Mouse (Mus musculus): ENCODE measurements around the gene Cdyl2. TPM values are rescaled to one million over a fixed set of nuclear protein-coding genes. Genes with fewer than 3 reads are reported as not detected.

Cdyl2 gene
- polyA plus RNA-seq, 1 experiment from 2014 or later: 8.6 TPM

- Histone ChIP-seq H3K27me3 (replicated peaks; ENCODE audit: control insufficient read depth, insufficient read depth, low read length) (no peaks in the 10 kb centered on the region), H3K4me3 (replicated peaks; ENCODE audit: low read length) (no peak overlapping the region), H3K36me3 (ENCODE audit: control insufficient read depth, insufficient read depth) (no peaks in the 10 kb centered on the region), H3K4me1 (replicated peaks; ENCODE audit: control insufficient read depth, insufficient read depth, low read length) (no peaks in the 10 kb centered on the region), H3K27ac (ENCODE audit: low read length) (no peak overlapping the region), H3K4me2 (ENCODE audit: low read length) (no peak overlapping the region), H3K9ac (replicated peaks; ENCODE audit: low read depth, low read length) (no peak overlapping the region), H3K9me3 (ENCODE audit: control insufficient read depth, low read length) (no peaks in the 10 kb centered on the region)
- WGBS: 83% methylated on average over 14 of the region's 14 CpGs
- ATAC-seq: no peak
These were observed 142.7 kb downstream of the Cdyl2 start for GRCm38 (mm10) chr8:116590106-116590505.

- Histone ChIP-seq H3K27ac (ENCODE audit: low read length) (no peak overlapping the region), H3K36me3 (ENCODE audit: control insufficient read depth, insufficient read depth) (no peaks in the 10 kb centered on the region), H3K4me1 (replicated peaks; ENCODE audit: control insufficient read depth, insufficient read depth, low read length) (no peaks in the 10 kb centered on the region), H3K4me2 (ENCODE audit: low read length) (no peak overlapping the region), H3K27me3 (replicated peaks; ENCODE audit: control insufficient read depth, insufficient read depth, low read length) (no peaks in the 10 kb centered on the region), H3K4me3 (replicated peaks; ENCODE audit: low read length) (no peak overlapping the region), H3K9me3 (ENCODE audit: control insufficient read depth, low read length) (no peaks in the 10 kb centered on the region), H3K9ac (replicated peaks; ENCODE audit: low read depth, low read length) (no peak overlapping the region)
- 85% methylated on average over 19 of the region's 19 CpGs for WGBS
- ATAC-seq: no peak
These were observed 144.9 kb downstream of the Cdyl2 start for GRCm38 (mm10) chr8:116587616-116588468.

GRCm38 (mm10) chr8:116581318-116582019, 151.3 kb downstream of the Cdyl2 start:
- Histone ChIP-seq H3K36me3 (ENCODE audit: control insufficient read depth, insufficient read depth) (no peaks in the 10 kb centered on the region), H3K9me3 (ENCODE audit: control insufficient read depth, low read length) (no peaks in the 10 kb centered on the region), H3K27me3 (replicated peaks; ENCODE audit: control insufficient read depth, insufficient read depth, low read length) (no peaks in the 10 kb centered on the region), H3K27ac (ENCODE audit: low read length) (no peak overlapping the region), H3K9ac (replicated peaks; ENCODE audit: low read depth, low read length) (no peak overlapping the region), H3K4me2 (ENCODE audit: low read length) (no peak overlapping the region), H3K4me1 (replicated peaks; ENCODE audit: control insufficient read depth, insufficient read depth, low read length) (no peaks in the 10 kb centered on the region), H3K4me3 (replicated peaks; ENCODE audit: low read length) (no peak overlapping the region)
- no peak for ATAC-seq
- WGBS: 91% methylated on average over 11 of the region's 11 CpGs

GRCm38 (mm10) chr8:116576732-116577131, 156.1 kb downstream of the Cdyl2 start:
- WGBS: 100% methylated on average over 2 of the region's 2 CpGs
- H3K4me2 ChIP-seq (ENCODE audit: low read length): no peak overlapping the region
- H3K36me3 ChIP-seq (ENCODE audit: control insufficient read depth, insufficient read depth): no peaks in the 10 kb centered on the region
- H3K27me3 ChIP-seq (replicated peaks; ENCODE audit: control insufficient read depth, insufficient read depth, low read length): no peaks in the 10 kb centered on the region
- no peaks in the 10 kb centered on the region for H3K4me1 ChIP-seq (replicated peaks; ENCODE audit: control insufficient read depth, insufficient read depth, low read length)
- no peak for ATAC-seq
- no peaks in the 10 kb centered on the region for H3K9me3 ChIP-seq (ENCODE audit: control insufficient read depth, low read length)
- H3K9ac ChIP-seq (replicated peaks; ENCODE audit: low read depth, low read length): no peak overlapping the region
- no peak overlapping the region for H3K4me3 ChIP-seq (replicated peaks; ENCODE audit: low read length)
- no peak overlapping the region for H3K27ac ChIP-seq (ENCODE audit: low read length)

GRCm38 (mm10) chr8:116573085-116573484, 159.7 kb downstream of the Cdyl2 start:
- no peaks in the 10 kb centered on the region for H3K27me3 ChIP-seq (replicated peaks; ENCODE audit: control insufficient read depth, insufficient read depth, low read length)
- no peak overlapping the region for H3K4me2 ChIP-seq (ENCODE audit: low read length)
- H3K4me3 ChIP-seq (replicated peaks; ENCODE audit: low read length): no peak overlapping the region
- WGBS: 90% methylated on average over 5 of the region's 5 CpGs
- ATAC-seq: no peak
- no peaks in the 10 kb centered on the region for H3K4me1 ChIP-seq (replicated peaks; ENCODE audit: control insufficient read depth, insufficient read depth, low read length)
- no peak overlapping the region for H3K9ac ChIP-seq (replicated peaks; ENCODE audit: low read depth, low read length)
- no peaks in the 10 kb centered on the region for H3K9me3 ChIP-seq (ENCODE audit: control insufficient read depth, low read length)
- no peaks in the 10 kb centered on the region for H3K36me3 ChIP-seq (ENCODE audit: control insufficient read depth, insufficient read depth)
- H3K27ac ChIP-seq (ENCODE audit: low read length): no peak overlapping the region

GRCm38 (mm10) chr8:116552778-116553177, 180.0 kb downstream of the Cdyl2 start:
- Histone ChIP-seq H3K36me3 (ENCODE audit: control insufficient read depth, insufficient read depth) (no peaks in the 10 kb centered on the region), H3K27ac (ENCODE audit: low read length) (no peak overlapping the region), H3K9ac (replicated peaks; ENCODE audit: low read depth, low read length) (no peak overlapping the region), H3K4me3 (replicated peaks; ENCODE audit: low read length) (no peak overlapping the region), H3K9me3 (ENCODE audit: control insufficient read depth, low read length) (no peaks in the 10 kb centered on the region), H3K4me2 (ENCODE audit: low read length) (no peak overlapping the region), H3K27me3 (replicated peaks; ENCODE audit: control insufficient read depth, insufficient read depth, low read length) (no peaks in the 10 kb centered on the region), H3K4me1 (replicated peaks; ENCODE audit: control insufficient read depth, insufficient read depth, low read length) (no peaks in the 10 kb centered on the region)
- 85% methylated on average over 3 of the region's 3 CpGs for WGBS
- no peak for ATAC-seq

- H3K9ac ChIP-seq (replicated peaks; ENCODE audit: low read depth, low read length): no peak overlapping the region
- 82% methylated on average over 6 of the region's 6 CpGs for WGBS
- H3K4me3 ChIP-seq (replicated peaks; ENCODE audit: low read length): no peak overlapping the region
- no peaks in the 10 kb centered on the region for H3K36me3 ChIP-seq (ENCODE audit: control insufficient read depth, insufficient read depth)
- H3K9me3 ChIP-seq (ENCODE audit: control insufficient read depth, low read length): no peaks in the 10 kb centered on the region
- H3K4me1 ChIP-seq (replicated peaks; ENCODE audit: control insufficient read depth, insufficient read depth, low read length): no peaks in the 10 kb centered on the region
- H3K27ac ChIP-seq (ENCODE audit: low read length): no peak overlapping the region
- no peak for ATAC-seq
- H3K27me3 ChIP-seq (replicated peaks; ENCODE audit: control insufficient read depth, insufficient read depth, low read length): no peaks in the 10 kb centered on the region
- H3K4me2 ChIP-seq (ENCODE audit: low read length): no peak overlapping the region
These were observed 180.5 kb downstream of the Cdyl2 start for GRCm38 (mm10) chr8:116552255-116552654.

- no peak overlapping the region for H3K9ac ChIP-seq (replicated peaks; ENCODE audit: low read depth, low read length)
- ATAC-seq: no peak
- 86% methylated on average over 1 of the region's 1 CpGs for WGBS
These were observed 189.4 kb downstream of the Cdyl2 start for GRCm38 (mm10) chr8:116543366-116543765.

GRCm38 (mm10) chr8:116542842-116543241, 189.9 kb downstream of the Cdyl2 start:
- Histone ChIP-seq H3K27me3 (replicated peaks; ENCODE audit: control insufficient read depth, insufficient read depth, low read length) (no peaks in the 10 kb centered on the region), H3K4me1 (replicated peaks; ENCODE audit: control insufficient read depth, insufficient read depth, low read length) (no peaks in the 10 kb centered on the region), H3K4me2 (ENCODE audit: low read length) (no peak overlapping the region), H3K4me3 (replicated peaks; ENCODE audit: low read length) (no peak overlapping the region), H3K9ac (replicated peaks; ENCODE audit: low read depth, low read length) (no peak overlapping the region), H3K36me3 (ENCODE audit: control insufficient read depth, insufficient read depth) (no peaks in the 10 kb centered on the region), H3K27ac (ENCODE audit: low read length) (no peak overlapping the region), H3K9me3 (ENCODE audit: control insufficient read depth, low read length) (no peaks in the 10 kb centered on the region)
- WGBS: 86% methylated on average over 5 of the region's 5 CpGs
- no peak for ATAC-seq

More at GRCm38 (mm10) chr8:116543366-116543765, 189.4 kb downstream of the Cdyl2 start:
- Histone ChIP-seq H3K9me3 (ENCODE audit: control insufficient read depth, low read length) (no peaks in the 10 kb centered on the region), H3K4me2 (ENCODE audit: low read length) (no peak overlapping the region), H3K4me3 (replicated peaks; ENCODE audit: low read length) (no peak overlapping the region), H3K27ac (ENCODE audit: low read length) (no peak overlapping the region), H3K27me3 (replicated peaks; ENCODE audit: control insufficient read depth, insufficient read depth, low read length) (no peaks in the 10 kb centered on the region), H3K4me1 (replicated peaks; ENCODE audit: control insufficient read depth, insufficient read depth, low read length) (no peaks in the 10 kb centered on the region), H3K36me3 (ENCODE audit: control insufficient read depth, insufficient read depth) (no peaks in the 10 kb centered on the region)
